Mouse (Mus musculus): ENCODE results near the gene Phxr2. TPM values are rescaled to one million over a fixed set of nuclear protein-coding genes. Genes with fewer than 3 reads are reported as not detected.

Phxr2 gene
- polyA plus RNA-seq, 1 experiment from 2014 or later, result not detected

DNA sequence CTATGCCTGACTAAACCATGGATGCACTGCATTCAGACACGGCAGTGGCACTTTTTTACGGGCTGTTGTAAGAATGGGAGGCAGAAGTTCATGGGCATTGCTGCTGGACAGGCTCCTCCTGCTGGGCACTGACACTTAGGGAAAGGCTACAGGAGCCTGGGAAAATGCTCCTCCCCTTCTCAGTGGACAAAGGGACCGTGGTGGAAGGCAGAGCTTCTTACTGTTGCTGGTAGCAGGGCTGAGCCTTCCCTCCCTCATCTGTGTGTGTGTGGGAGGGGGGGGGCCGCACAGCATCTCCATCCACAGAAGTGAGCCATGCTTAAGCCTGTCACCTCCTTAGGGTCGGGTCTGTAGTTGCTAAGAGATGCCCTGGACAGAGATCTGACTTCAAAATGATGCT lies 5.2 kb upstream of the Phxr2 start:
- Histone ChIP-seq H3K4me1 (peaks cover 15% of the 10 kb centered on the region; the same call in 1 of the 2 replicates), H3K9me3 (replicated peaks) (no peaks in the 10 kb centered on the region), H3K4me2 (no peak overlapping the region), H3K9ac (replicated peaks) (no peak overlapping the region), H3K27ac (replicated peaks) (no peak overlapping the region), H3K36me3 (peaks cover 18% of the 10 kb centered on the region), H3K27me3 (replicated peaks) (no peaks in the 10 kb centered on the region), H3K4me3 (replicated peaks) (no peak overlapping the region)
- WGBS, result 48% methylated on average over 5 of the region's 5 CpGs
- ATAC-seq (ENCODE audit: low FRiP score), result peak; percentile 14; the same call in 1 of the 2 replicates

DNA sequence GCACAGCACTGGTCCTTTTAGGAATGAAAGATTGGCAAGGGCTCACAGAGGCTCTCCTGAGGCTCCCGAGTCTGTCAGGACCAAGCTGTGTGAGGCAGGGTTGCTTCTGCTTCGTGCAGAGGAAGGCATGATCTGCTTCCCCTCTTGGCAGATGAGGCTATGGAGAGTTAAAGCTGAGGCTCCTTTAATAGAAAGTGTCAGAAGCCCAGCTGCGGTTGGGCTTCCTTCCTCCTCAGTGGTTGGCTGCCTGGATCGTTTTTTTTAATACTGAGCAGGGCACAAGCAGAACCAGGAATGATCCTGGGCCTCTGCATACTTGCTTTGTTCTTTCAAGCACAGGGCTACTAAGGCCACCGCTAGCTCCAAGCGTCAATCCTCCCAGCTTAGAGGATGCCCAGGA lies 4.5 kb upstream of the Phxr2 start:
- H3K4me1 ChIP-seq, result peaks cover 9% of the 10 kb centered on the region; the same call in 1 of the 2 replicates
- no peaks in the 10 kb centered on the region for H3K27me3 ChIP-seq (replicated peaks)
- H3K36me3 ChIP-seq, result peaks cover 22% of the 10 kb centered on the region
- H3K9me3 ChIP-seq (replicated peaks), result no peaks in the 10 kb centered on the region
- no peak overlapping the region for H3K9ac ChIP-seq (replicated peaks)
- no peak overlapping the region for H3K27ac ChIP-seq (replicated peaks)
- no peak overlapping the region for H3K4me3 ChIP-seq (replicated peaks)
- 0 out of 2 replicates have a peak, but pooled peaks have one; percentile 18 for ATAC-seq (ENCODE audit: low FRiP score)
- H3K4me2 ChIP-seq, result no peak overlapping the region
- 42% methylated on average over 6 of the region's 6 CpGs for WGBS

DNA sequence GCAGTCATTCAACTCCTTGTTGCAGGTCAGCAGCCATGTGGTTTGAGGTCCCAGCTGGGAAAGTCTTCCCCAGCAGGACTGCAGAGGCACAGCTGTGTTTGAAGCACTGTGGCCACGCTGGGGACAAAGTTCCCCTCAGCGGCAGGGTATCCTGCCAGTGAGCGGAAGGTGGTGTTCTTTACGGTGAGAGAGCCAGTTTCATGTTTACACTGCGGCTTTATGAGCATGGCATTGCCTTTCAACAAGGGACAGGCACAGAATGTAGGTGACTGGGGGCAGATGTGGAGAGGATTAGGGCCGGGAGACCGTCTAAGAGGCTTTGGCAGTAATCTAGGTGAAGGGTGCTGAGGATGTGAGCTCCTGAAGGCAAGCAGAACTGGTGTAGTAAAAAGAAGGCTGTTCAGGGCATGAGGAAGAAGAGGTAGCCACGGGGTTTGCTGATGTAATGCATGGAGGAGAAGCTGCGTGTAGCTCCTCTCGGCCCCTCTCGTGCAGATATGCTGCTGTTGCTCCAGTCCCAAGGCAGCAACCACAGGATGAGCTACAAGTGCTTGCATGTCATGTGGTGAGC lies 1.7 kb upstream of the Phxr2 start:
- WGBS, result 85% methylated on average over 11 of the region's 11 CpGs
- H3K4me1 ChIP-seq, result peaks cover 9% of the 10 kb centered on the region; the same call in 1 of the 2 replicates

DNA sequence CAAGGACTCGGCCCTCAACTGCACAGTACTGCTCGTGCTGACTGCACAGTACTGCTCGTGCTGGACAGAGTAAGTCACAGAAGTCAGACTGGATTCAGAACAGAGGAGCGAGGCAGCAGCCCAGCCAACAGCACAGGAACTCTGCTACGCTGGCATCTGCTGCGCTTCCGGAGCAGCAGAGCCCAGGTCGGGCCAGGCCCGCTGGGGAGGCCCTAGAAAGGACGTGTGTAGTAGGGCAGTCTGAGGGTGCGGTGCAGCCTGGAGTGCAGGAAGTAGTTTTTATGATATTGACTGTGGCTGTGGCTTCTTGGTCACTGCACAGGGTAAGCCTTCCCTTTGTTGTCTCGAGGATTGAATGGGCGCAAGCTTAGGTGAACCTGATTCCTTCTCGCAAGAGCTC lies 829 bp upstream of the Phxr2 start:
- no peak overlapping the region for H3K9ac ChIP-seq (replicated peaks)
- peaks cover 9% of the 10 kb centered on the region; the same call in 1 of the 2 replicates for H3K4me1 ChIP-seq
- WGBS, result 91% methylated on average over 14 of the region's 14 CpGs
- H3K4me3 ChIP-seq (replicated peaks), result no peak overlapping the region
- no peak overlapping the region for H3K27ac ChIP-seq (replicated peaks)
- no peaks in the 10 kb centered on the region for H3K9me3 ChIP-seq (replicated peaks)
- no peak for ATAC-seq (ENCODE audit: low FRiP score)
- no peaks in the 10 kb centered on the region for H3K27me3 ChIP-seq (replicated peaks)
- no peak overlapping the region for H3K4me2 ChIP-seq
- peaks cover 14% of the 10 kb centered on the region; the same call in 1 of the 2 replicates for H3K36me3 ChIP-seq

More for the DNA sequence above, 1.7 kb upstream of the Phxr2 start:
- Histone ChIP-seq H3K4me2 (no peak overlapping the region), H3K36me3 (peaks cover 16% of the 10 kb centered on the region), H3K27ac (replicated peaks) (no peak overlapping the region), H3K4me3 (replicated peaks) (no peak overlapping the region), H3K9me3 (replicated peaks) (no peaks in the 10 kb centered on the region), H3K9ac (replicated peaks) (no peak overlapping the region), H3K27me3 (replicated peaks) (no peaks in the 10 kb centered on the region)
- no peak for ATAC-seq (ENCODE audit: low FRiP score)

DNA sequence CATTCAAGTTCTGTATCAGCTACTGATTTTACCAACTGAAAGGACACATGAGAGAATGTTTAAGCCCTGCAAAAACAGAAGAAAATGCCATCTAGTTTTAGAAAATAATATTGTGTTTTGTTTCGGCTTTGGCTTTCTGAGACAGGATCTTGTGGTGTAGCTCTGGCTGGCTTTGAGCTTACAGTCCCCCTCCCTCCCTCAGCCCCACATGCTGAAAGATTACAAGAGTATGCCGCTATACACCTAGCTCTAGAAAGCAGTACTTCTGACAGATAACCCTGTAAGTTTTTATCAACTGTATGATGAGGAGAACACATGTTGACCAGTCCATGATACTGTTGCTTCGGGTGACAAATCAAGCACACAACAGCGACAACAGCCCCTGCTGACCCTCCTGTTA lies 6.7 kb downstream of the Phxr2 start:
- H3K36me3 ChIP-seq, result no peaks in the 10 kb centered on the region
- no peak overlapping the region for H3K4me2 ChIP-seq
- no peak overlapping the region for H3K9ac ChIP-seq (replicated peaks)
- H3K27ac ChIP-seq (replicated peaks), result no peak overlapping the region
- 0 out of 2 replicates have a peak, but pooled peaks cover 2% of the 10 kb centered on the region for H3K4me1 ChIP-seq
- ATAC-seq (ENCODE audit: low FRiP score), result no peak
- no peaks in the 10 kb centered on the region for H3K9me3 ChIP-seq (replicated peaks)
- no peak overlapping the region for H3K4me3 ChIP-seq (replicated peaks)
- H3K27me3 ChIP-seq (replicated peaks), result no peaks in the 10 kb centered on the region
- 93% methylated on average over 4 of the region's 4 CpGs for WGBS

DNA sequence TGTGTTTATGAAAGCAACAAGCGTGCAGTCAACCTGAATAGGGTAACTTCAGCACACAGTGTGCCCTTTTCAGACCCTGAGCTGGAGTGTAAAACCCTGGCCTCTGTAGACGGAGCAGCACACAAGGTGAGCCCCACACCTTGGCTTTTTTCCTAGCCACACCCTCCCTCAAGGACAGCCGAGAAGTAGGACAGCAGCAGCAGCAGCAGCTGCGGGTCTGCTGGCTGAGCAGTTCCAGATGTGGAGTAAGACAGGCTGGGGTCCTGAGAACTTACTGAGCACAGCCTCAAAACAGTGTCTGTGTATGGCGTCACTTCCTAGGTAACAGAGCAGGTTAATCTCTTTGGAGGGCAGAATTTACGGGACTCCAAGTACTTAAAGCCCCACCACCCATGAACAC lies 7.4 kb downstream of the Phxr2 start:
- Histone ChIP-seq H3K27me3 (replicated peaks) (no peaks in the 10 kb centered on the region), H3K4me1 (0 out of 2 replicates have a peak, but pooled peaks cover 2% of the 10 kb centered on the region), H3K9me3 (replicated peaks) (no peaks in the 10 kb centered on the region), H3K9ac (replicated peaks) (no peak overlapping the region), H3K4me2 (no peak overlapping the region), H3K27ac (replicated peaks) (no peak overlapping the region), H3K36me3 (no peaks in the 10 kb centered on the region), H3K4me3 (replicated peaks) (no peak overlapping the region)
- ATAC-seq (ENCODE audit: low FRiP score), result no peak
- 81% methylated on average over 6 of the region's 6 CpGs for WGBS

DNA sequence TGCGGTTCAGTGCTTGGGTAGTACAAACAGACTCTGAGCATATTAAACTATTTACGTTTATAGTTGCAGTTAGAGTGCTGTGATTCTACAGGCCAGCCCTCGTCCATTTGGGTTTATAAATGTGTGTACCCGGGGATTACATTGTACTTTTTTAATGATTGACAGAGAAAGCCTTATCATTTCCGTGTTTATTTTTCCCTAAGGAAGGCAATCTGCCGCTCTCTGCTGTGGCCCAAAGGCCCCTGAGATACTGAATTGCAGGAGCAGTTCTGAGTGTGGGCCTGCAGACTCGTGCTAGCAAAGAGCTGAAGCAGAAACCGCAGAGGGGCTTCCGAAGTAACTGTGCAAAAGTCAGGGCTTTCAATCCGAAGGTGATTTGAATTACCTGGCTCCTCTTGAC lies 8.2 kb downstream of the Phxr2 start:
- no peaks in the 10 kb centered on the region for H3K27me3 ChIP-seq (replicated peaks)
- H3K36me3 ChIP-seq, result no peaks in the 10 kb centered on the region
- ATAC-seq (ENCODE audit: low FRiP score), result no peak
- H3K9ac ChIP-seq (replicated peaks), result no peak overlapping the region
- 0 out of 2 replicates have a peak, but pooled peaks cover 6% of the 10 kb centered on the region for H3K4me1 ChIP-seq
- H3K9me3 ChIP-seq (replicated peaks), result no peaks in the 10 kb centered on the region
- no peak overlapping the region for H3K4me3 ChIP-seq (replicated peaks)
- no peak overlapping the region for H3K27ac ChIP-seq (replicated peaks)
- WGBS, result 74% methylated on average over 10 of the region's 10 CpGs
- H3K4me2 ChIP-seq, result no peak overlapping the region

DNA sequence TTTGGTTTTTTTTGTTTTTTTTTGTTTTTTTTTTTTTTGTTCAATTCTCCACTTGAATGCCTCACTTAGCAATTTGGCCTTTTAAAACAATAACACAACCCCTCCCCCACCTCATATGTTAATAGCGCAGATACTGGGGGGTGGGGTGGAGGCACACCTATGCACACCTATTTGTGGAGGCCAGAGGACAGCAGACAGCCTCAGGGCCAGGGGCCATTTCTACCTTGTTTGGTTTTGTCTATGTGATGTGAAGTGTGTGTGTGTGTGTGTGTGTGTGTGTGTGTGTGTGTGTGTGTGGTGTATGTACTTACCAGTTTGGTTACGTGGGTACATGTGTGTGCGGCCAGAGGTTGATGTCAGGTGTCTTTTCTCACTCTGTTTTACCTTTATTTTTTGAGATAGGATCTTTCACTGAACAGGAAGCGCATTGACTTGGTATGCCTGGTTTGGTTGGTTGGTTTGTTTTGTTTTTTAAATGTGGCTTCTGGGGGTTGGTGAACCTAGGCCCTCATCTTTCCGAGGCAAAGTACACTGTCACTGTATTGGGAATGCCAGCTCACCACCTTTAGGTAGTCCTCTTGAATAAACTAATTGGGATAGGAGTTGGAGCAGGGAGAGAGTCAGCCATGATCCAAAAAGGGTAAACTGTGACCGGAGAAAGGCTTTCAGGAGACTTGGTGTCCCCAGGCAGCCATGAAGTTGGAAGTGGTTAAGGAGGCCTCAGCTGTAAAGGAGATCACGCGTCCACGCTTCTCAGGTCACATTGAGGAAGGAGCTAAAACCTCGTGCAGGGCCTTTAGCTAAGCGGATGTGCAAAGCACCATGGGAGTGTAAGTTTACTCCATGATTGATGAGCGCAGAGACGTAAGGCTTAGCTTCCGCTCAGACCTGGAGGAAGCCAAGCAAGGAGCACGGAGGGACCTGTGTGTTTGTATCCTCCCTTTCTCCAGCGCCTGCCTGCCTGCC lies 9.2 kb downstream of the Phxr2 start:
- ATAC-seq (ENCODE audit: low FRiP score), result no peak
- WGBS, result 86% methylated on average over 16 of the region's 16 CpGs
- Histone ChIP-seq H3K27ac (replicated peaks) (no peak overlapping the region), H3K4me3 (replicated peaks) (no peak overlapping the region), H3K9me3 (replicated peaks) (no peaks in the 10 kb centered on the region), H3K9ac (replicated peaks) (no peak overlapping the region), H3K4me1 (0 out of 2 replicates have a peak, but pooled peaks cover 6% of the 10 kb centered on the region), H3K36me3 (no peaks in the 10 kb centered on the region), H3K4me2 (no peak overlapping the region), H3K27me3 (replicated peaks) (no peaks in the 10 kb centered on the region)

DNA sequence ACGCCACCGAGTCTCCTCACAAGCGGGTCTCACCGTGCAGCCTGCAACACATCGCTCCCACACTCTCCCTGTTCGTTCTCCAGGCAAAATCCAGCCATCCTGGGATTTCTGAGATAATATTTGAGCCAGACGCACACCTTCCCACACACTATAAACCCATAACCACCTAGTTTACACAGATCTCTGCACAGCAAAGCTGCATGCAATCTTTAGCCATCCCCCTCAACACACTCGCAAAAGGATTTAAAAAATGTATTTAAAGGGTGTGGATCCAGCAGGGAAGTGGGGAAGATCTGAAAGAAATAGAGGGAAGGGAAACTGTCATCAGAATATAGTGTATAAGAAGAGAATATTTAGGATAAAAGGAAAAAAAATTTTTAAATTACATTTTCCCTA lies 9.9 kb downstream of the Phxr2 start:
- Histone ChIP-seq H3K9me3 (replicated peaks) (no peaks in the 10 kb centered on the region), H3K4me1 (peaks cover 6% of the 10 kb centered on the region; the same call in 1 of the 2 replicates), H3K9ac (replicated peaks) (no peak overlapping the region), H3K27me3 (replicated peaks) (no peaks in the 10 kb centered on the region), H3K27ac (replicated peaks) (no peak overlapping the region), H3K4me3 (replicated peaks) (no peak overlapping the region), H3K4me2 (no peak overlapping the region), H3K36me3 (no peaks in the 10 kb centered on the region; the same call in 1 of the 2 replicates)
- ATAC-seq (ENCODE audit: low FRiP score), result no peak
- WGBS, result 83% methylated on average over 8 of the region's 8 CpGs

DNA sequence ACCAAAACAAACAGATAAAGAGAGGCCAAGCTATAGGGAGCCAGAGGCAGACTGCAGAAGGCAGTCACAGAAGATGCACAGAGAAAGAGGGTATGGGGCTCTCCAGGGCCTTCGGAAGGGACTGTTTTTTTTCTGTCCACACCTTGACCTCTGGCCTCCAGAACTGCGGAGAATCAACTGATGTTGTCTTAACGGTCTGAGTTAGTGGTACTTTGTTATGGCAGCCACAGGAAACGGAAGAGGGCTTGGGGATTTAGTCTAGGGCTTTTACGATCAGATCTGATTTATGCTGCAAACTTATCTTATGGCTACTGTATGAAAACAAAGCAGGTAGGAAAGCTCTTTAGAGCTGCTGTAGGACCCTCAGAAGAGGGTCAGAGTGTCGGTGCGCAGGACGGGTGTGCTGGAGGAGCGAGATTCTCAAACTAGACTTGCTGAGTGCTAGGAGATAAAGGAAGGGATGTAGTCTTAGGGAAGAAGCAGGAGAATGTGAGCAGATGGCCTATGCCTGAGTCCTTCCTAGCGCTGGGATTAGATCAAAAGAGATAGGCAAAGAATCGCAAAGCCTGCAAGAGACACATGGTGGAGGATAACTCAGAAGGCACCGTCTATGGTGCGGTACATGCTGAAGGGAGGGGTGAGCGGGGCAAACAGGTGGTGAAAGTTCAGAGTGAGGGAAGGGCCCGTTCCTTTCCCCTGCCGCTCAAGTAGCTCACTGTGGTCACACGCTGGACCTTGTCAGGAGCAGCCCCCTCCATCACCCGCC lies 10.5 kb downstream of the Phxr2 start:
- no peak overlapping the region for H3K27ac ChIP-seq (replicated peaks)
- H3K9ac ChIP-seq (replicated peaks), result no peak overlapping the region
- H3K9me3 ChIP-seq (replicated peaks), result no peaks in the 10 kb centered on the region
- 64% methylated on average over 18 of the region's 18 CpGs for WGBS
- peaks cover 4% of the 10 kb centered on the region; the same call in 1 of the 2 replicates for H3K36me3 ChIP-seq
- no peak overlapping the region for H3K4me3 ChIP-seq (replicated peaks)
- no peak for ATAC-seq (ENCODE audit: low FRiP score)
- no peak overlapping the region for H3K4me2 ChIP-seq
- H3K27me3 ChIP-seq (replicated peaks), result no peaks in the 10 kb centered on the region
- H3K4me1 ChIP-seq, result peaks cover 11% of the 10 kb centered on the region; the same call in 1 of the 2 replicates

DNA sequence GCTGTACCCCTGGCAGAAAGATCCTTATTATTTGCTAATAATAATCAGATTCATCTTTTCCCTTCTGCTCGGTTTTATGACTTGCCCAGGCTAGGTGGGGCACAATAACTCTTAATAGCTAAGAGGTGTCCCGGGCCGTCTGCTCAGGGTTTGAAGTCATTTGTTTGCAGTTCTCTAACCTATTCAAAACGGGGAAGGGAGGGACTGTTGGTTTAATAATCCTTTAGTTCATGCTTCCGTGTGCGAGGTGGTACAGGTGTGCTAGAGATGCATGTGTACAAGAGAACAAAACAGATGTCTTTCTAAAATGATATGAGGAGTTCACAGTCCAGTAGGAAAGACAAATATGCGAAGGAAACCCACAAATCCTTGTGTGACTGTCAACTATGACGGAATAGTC lies 11.8 kb downstream of the Phxr2 start:
- Histone ChIP-seq H3K36me3 (peaks cover 10% of the 10 kb centered on the region), H3K4me3 (replicated peaks) (no peak overlapping the region), H3K27me3 (replicated peaks) (no peaks in the 10 kb centered on the region), H3K9me3 (replicated peaks) (no peaks in the 10 kb centered on the region), H3K27ac (replicated peaks) (no peak overlapping the region), H3K4me2 (no peak overlapping the region), H3K9ac (replicated peaks) (no peak overlapping the region), H3K4me1 (peaks cover 18% of the 10 kb centered on the region)
- ATAC-seq (ENCODE audit: low FRiP score), result no peak
- 80% methylated on average over 8 of the region's 8 CpGs for WGBS
